Mouse (Mus musculus): ENCODE data around the gene Sfxn2.

Gene Sfxn2

GRCm38 (mm10) chr19:46572951-46573937 is at the start of gene Sfxn2, which contains the start of gene Arl3:
Sfxn2 (plus strand) TSS chr19:46573365.
Arl3 (minus strand) TSS chr19:46573198.
- DNase-seq (ENCODE audit: low read depth, low spot score) = peak; percentile 98
- Histone ChIP-seq H3K27me3 (ENCODE audit: control insufficient read depth, insufficient read depth, low read length, poor library complexity, severe bottlenecking) (no peaks in the 10 kb centered on the region), H3K36me3 (ENCODE audit: control insufficient read depth, insufficient read depth, low read length, poor library complexity, severe bottlenecking) (no peaks in the 10 kb centered on the region; the same call in 1 of the 2 replicates)

DNA sequence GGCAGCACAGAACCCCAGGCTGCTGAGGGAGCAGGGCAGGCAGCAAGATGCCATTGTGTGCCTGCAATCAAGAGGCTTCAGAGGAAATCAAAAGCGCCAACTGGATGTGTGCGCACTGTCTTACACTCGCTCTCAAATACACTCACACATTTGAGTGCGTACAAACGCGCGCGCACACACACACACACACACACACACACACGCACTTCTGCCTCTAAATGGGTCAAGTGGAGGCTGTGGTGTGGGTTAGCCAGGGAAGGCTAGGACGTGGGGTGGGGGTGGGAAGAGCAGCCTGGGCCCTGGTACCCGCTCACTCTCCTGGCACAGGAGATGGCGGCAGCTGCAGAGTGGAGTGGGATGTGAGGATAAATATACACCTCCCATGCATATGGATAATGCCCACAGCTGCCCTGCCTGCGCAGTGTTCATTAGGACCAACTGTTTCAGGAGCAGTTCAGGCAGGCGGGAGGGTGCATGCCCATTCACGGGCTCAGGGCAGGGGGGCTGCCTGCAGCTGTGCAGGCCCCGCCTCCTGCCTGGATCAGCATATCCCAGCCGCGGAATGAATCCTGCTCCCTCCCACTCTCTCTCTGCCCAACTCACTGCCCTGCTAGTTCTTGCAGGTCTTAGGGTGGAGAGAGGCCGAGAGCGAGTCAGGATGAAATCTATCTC is 49.5 kb upstream of the Sfxn2 start:
- H3K36me3 ChIP-seq (ENCODE audit: control insufficient read depth, insufficient read depth, low read length, poor library complexity, severe bottlenecking) = no peaks in the 10 kb centered on the region
- no peak for DNase-seq (ENCODE audit: low read depth, low spot score)

GRCm38 (mm10) chr19:46524152-46524544 is 49.0 kb upstream of the Sfxn2 start:
- no peak for DNase-seq (ENCODE audit: low read depth, low spot score)
- no peaks in the 10 kb centered on the region for H3K27me3 ChIP-seq (ENCODE audit: control insufficient read depth, insufficient read depth, low read length, poor library complexity, severe bottlenecking)
- no peaks in the 10 kb centered on the region for H3K36me3 ChIP-seq (ENCODE audit: control insufficient read depth, insufficient read depth, low read length, poor library complexity, severe bottlenecking)

More for the DNA sequence above, 49.5 kb upstream of the Sfxn2 start:
- no peaks in the 10 kb centered on the region for H3K27me3 ChIP-seq (ENCODE audit: control insufficient read depth, insufficient read depth, low read length, poor library complexity, severe bottlenecking)

- Histone ChIP-seq H3K27me3 (ENCODE audit: control insufficient read depth, insufficient read depth, low read length, poor library complexity, severe bottlenecking) (no peaks in the 10 kb centered on the region), H3K36me3 (ENCODE audit: control insufficient read depth, insufficient read depth, low read length, poor library complexity, severe bottlenecking) (no peaks in the 10 kb centered on the region)
- DNase-seq (ENCODE audit: low read depth, low spot score) = peak; percentile 38
Observed at GRCm38 (mm10) chr19:46524601-46525321, 48.4 kb upstream of the Sfxn2 start.

DNA sequence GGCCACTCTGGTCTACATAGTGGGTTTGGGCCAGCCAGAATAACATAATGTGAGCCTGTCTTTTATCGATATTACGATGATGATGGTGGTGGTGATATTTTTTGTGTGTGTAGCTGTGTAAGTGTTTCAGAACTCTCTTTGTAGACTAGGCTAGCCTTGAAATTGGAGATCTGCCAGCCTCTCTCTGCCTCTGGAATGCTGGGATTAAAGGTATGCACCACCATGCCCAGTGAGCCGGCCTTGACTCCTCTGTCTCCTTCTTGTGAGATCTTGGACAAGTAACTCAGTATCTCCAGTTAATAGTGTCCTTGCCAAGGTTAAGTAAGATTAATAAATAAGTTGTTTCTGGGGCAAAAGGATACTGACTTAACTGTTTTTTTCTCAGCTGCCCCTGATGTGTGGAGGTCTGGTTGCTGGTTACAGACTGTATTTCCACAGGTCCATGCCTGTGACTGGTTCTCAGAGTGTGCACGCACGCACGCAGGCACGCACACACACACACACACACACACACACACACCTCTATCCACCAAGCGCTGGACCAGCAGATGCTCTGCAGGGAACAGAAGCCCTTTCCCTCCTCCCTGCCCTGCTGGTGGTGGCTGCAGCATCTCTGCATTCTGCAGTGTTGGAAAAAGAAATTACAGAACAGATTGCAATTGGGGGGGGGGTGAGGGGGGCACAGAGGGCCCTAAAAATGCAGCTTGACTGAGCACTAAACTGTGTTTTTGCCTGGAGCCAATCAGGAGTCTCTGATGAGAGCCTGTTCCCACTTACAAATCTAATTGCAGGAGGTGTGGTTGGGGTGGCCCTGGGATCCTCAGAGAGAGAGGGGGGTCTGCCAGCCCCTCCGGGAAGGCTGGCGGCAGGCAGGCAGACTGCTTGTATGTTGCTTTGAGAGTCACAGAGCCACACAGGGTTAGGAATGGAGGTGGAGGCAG is 47.2 kb upstream of the Sfxn2 start:
- H3K36me3 ChIP-seq (ENCODE audit: control insufficient read depth, insufficient read depth, low read length, poor library complexity, severe bottlenecking) = no peaks in the 10 kb centered on the region
- DNase-seq (ENCODE audit: low read depth, low spot score) = no peak
- no peaks in the 10 kb centered on the region for H3K27me3 ChIP-seq (ENCODE audit: control insufficient read depth, insufficient read depth, low read length, poor library complexity, severe bottlenecking)

GRCm38 (mm10) chr19:46527632-46528528 is 45.3 kb upstream of the Sfxn2 start:
- H3K36me3 ChIP-seq (ENCODE audit: control insufficient read depth, insufficient read depth, low read length, poor library complexity, severe bottlenecking) = no peaks in the 10 kb centered on the region
- no peaks in the 10 kb centered on the region for H3K27me3 ChIP-seq (ENCODE audit: control insufficient read depth, insufficient read depth, low read length, poor library complexity, severe bottlenecking)
- no peak for DNase-seq (ENCODE audit: low read depth, low spot score)

DNA sequence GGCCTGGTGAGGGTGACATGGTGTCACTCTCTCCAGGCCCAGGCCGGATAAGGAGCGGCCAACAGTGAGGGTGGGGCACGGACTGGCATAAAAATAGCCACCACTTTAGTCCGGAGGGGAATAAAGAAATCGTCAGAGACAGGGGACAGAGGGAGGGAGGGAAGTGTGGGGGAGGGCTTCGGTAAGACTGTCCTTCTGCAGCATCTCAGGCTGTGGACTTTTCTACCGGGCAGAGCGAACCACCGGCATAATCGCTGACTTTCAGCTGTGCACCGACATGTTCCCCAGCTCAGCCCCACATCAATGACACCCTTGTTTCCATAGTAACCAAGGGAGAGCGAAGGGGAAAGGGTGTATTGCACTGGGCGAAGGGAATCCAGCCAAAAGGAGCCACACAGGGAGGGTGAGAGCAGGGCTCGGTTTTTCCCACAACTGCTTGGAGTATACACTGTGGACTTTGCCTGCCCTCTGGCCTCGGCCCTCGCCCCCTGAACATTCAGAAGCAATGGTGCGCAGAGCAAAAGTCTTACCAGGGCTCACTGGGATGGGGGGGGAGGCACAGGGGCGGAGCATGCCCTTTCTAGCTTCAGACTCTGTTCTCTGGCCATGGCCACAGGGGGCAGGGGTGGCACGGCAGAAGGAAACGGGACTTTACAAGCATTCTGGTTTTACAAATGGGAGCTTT is 44.5 kb upstream of the Sfxn2 start:
- no peaks in the 10 kb centered on the region for H3K36me3 ChIP-seq (ENCODE audit: control insufficient read depth, insufficient read depth, low read length, poor library complexity, severe bottlenecking)
- H3K27me3 ChIP-seq (ENCODE audit: control insufficient read depth, insufficient read depth, low read length, poor library complexity, severe bottlenecking) = no peaks in the 10 kb centered on the region
- peak; percentile 70 for DNase-seq (ENCODE audit: low read depth, low spot score)

- no peaks in the 10 kb centered on the region for H3K27me3 ChIP-seq (ENCODE audit: control insufficient read depth, insufficient read depth, low read length, poor library complexity, severe bottlenecking)
- no peak for DNase-seq (ENCODE audit: low read depth, low spot score)
Observed at GRCm38 (mm10) chr19:46529601-46530448, 43.3 kb upstream of the Sfxn2 start.

GRCm38 (mm10) chr19:46530449-46530990 is 42.6 kb upstream of the Sfxn2 start:
- Histone ChIP-seq H3K27me3 (ENCODE audit: control insufficient read depth, insufficient read depth, low read length, poor library complexity, severe bottlenecking) (no peaks in the 10 kb centered on the region), H3K36me3 (ENCODE audit: control insufficient read depth, insufficient read depth, low read length, poor library complexity, severe bottlenecking) (no peaks in the 10 kb centered on the region)
- DNase-seq (ENCODE audit: low read depth, low spot score) = no peak

More at GRCm38 (mm10) chr19:46529601-46530448, 43.3 kb upstream of the Sfxn2 start:
- no peaks in the 10 kb centered on the region for H3K36me3 ChIP-seq (ENCODE audit: control insufficient read depth, insufficient read depth, low read length, poor library complexity, severe bottlenecking)

DNA sequence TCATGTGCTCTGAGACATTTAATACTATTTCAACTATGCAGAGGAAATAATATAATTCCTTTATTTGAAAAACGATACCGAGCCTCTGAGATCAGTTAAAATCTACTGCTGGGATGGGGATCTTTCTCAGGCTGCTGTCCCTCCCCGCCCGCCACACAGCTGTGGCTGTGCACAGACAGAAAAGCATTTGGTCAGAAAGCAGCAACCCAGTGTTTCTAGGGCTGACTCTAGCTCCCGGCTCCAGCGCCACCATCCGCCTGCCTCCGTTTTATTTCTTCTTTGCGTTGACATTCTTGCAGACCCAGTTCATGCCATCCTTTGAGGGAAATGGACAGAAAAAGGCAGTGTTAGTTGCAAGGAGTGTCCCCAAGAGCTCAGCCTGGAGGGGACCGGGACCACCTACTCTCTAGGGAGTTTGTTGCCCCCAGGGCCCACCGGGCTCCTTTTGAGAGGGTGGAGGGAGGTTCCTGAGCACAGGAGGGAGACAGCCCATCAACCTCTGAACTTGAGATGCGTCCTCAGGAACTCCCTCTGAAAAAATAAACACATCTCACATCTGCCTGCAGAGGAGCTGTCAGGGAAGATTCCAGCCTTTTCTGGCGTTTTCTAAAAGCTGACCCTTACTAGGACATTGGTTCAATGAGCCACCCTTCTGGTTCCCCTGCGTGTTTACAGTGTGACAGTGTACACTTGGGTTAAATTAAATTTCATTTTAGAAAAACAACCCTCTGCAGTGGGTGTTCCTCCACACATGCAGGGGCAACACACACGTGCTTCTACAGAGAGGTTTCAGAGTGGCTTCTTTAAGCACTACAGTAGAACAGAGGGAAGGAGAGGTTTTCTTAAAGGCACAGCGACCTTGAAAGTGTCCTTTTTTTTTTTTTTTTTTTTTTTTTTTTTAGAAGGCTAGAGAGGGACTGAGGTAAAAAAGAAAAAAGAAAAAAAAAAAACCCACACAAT is 41.8 kb upstream of the Sfxn2 start:
- DNase-seq (ENCODE audit: low read depth, low spot score) = no peak
- H3K27me3 ChIP-seq (ENCODE audit: control insufficient read depth, insufficient read depth, low read length, poor library complexity, severe bottlenecking) = no peaks in the 10 kb centered on the region
- H3K36me3 ChIP-seq (ENCODE audit: control insufficient read depth, insufficient read depth, low read length, poor library complexity, severe bottlenecking) = no peaks in the 10 kb centered on the region
